Mouse (Mus musculus): ENCODE results near the gene Pogz. TPM values are rescaled to one million over a fixed set of nuclear protein-coding genes. Genes with fewer than 3 reads are reported as not detected.

Gene Pogz
- 24.1 and 54.5 TPM in 2 replicates for total RNA-seq (2015; ENCODE audit: low replicate concordance)
- total RNA-seq (2017; ENCODE audit: low replicate concordance): 9.2 and 11.6 TPM in 2 replicates

DNA sequence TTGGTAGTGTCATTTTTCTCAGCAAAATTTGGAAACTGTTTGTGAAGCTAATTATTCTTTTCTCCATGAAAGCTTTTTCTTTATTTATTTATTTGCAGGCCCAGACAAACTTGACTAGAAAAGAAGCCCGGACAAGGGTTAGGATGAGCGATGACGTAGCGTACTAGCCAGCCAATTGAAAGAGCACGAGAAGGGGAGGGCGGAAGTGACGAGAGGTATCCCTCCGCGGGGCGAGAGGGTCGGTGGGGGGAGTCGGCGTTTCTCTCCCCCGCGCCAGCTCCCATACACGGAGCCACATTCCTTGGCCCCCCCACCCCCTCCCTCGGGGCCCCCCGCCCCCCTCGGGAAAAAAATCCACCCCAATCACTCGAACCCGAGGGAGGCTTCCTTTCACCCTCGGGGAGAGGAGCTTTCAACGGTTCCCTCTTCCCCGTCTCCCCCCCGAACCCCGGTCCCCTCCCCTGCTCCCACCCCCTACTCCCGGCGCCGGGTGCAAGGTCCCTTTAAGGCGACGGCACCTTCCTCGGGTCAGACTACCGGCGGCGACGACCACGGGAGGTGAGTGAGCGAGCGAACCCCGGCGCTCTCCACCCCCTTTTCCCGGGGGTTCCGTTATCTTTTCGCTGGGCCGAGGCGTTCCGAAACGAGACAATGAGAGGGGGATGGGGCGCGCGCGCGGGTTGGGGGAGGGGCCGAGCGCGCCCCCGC lies at the start of gene Pogz:
TSS of gene Pogz (plus strand) at position 385 of the 708 bp plus-strand sequence.
- ATAC-seq (replicated peaks; ENCODE audit: low FRiP score, poor library complexity, severe bottlenecking): peak; percentile 97

DNA sequence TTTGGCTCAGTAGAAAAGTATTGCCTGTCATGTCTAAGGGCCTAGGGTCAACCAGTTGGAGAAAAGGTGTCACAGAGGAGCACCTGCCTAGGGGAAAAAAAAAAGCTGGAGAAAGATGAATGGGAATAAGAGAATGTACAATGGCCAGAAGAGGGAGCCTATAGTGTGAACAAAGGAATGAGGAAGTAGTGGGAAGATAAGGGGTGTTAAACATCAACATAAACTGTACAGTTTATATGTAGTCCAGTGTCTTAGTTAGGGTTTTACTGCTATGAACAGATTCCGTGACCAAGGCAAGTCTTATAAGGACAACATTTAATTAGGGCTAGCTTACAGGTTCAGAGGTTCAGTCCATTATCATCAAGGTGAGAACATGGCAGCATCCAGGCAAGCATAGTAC lies 48.3 kb upstream of the Pogz start:
- ATAC-seq (replicated peaks; ENCODE audit: low FRiP score, poor library complexity, severe bottlenecking): no peak

DNA sequence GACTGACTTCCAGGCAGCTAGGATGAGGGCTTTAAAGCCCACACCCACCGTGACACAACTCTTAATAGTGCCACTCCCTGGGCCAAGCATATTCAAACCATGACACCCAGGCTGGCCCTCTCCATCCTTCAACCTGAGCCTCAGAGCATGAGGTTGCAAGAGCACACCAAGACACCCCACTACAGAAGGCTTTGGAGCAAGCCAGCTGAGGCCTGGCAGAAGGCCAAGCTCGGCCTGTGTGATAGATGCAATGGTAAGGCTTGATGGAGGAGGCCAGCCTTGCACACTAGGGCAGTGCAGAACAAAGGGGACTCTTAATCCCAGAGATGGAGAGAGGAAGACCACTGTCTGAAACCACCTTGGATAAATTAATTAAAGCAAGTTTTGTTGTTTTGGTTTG lies 47.9 kb upstream of the Pogz start:
- ATAC-seq (replicated peaks; ENCODE audit: low FRiP score, poor library complexity, severe bottlenecking): no peak

DNA sequence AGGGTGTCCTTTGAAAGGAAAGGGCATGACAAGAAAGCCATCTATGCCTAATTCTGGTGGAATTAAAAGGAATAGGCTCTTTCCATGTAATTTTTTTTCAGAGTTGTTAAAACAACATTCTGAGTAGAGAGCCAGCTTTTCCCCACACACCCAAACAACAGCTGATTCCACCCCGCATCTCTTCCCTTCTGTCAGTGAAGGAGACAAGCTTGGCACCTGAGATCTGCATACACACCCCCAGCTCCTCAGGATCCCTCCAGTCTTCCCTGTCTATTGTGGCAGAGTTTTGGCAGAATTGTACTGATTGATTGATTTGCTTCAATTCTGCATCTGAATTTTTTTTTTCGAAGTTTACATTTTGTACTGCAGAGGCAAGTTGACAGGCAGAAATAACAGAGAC lies 45.1 kb upstream of the Pogz start:
- ATAC-seq (replicated peaks; ENCODE audit: low FRiP score, poor library complexity, severe bottlenecking): no peak

DNA sequence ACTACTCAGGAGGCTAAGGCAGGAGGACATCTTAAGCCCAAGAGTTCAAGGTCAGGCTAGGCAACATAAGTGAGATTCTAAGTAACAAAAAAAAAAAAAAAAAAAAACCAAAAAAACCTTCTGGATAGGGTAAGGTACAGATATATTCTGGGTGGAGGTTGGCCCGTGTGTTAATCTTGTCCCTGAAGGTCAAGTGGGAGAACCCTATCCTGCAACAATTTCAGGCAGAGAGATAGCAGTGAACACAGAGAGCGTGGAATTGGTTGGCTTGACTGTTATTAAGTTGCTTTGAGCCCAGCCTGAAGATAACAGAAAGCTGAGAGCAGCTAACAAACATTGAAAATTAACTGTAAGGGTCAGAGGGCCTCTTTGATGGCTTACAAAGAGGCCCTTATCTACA lies 43.7 kb upstream of the Pogz start:
- no peak for ATAC-seq (replicated peaks; ENCODE audit: low FRiP score, poor library complexity, severe bottlenecking)

DNA sequence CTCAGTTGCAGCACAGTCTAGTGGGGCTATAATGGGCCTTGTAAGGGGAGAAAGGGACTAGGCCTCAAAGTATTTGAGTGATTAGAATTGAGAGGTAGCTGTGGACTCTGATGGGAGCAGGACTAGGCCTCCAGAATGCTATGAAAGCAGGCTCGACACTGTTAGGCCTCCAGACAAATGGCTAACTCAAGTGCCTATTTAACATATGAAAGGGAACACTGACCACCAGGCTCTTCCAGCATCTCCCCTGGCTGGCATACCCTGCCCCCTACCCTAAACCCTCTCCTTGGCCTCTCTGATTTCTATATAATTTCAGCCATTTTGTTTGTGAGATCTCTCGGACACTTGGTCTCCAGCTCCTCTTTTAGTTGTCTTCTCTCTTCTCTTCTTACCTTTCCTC lies 43.0 kb upstream of the Pogz start:
- no peak for ATAC-seq (replicated peaks; ENCODE audit: low FRiP score, poor library complexity, severe bottlenecking)

DNA sequence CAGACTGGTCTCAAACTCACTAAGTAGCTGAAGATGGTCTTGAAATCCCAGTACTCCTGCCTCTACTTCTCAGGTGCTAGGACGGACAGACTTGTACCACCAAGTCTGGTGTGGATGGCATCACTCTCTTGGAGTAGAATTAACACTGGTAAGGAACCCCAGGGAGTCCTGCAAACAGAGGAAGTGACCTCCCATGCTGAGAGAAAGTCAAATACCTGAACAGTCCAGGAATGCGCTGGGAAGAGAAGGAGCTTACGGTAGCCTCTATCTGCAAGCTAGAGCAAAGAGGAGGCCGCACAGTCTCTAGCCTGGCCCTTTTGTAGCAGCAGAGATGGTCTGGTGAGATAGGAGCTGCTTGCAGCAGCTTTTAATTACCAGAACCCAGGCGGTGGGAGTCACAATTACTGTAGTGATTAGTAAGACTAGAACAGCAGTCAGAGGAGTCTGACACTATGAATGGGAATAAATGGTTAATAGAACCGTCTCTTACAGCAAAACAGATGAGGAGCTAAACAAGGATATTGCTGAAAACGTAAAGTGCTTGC lies 41.7 kb upstream of the Pogz start:
- no peak for ATAC-seq (replicated peaks; ENCODE audit: low FRiP score, poor library complexity, severe bottlenecking)

DNA sequence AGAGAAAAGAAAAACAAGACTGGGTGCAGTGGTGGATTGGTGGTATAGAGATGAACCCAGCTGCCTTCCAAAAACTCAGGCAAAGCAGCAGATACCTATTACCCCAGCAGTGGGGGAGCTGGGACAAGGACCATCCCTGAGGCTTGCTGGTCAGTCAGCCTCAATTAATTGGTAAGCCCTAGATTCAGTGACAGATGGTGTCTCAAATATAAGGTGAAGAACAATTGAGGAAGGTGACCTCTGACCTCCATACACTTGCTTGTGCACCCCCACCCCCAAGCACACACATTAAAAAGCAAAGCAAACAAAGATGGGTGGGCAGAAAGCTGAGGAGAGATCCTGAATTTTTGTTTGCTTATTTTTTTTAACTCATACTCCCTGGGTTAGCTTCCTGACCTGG lies 41.2 kb upstream of the Pogz start:
- no peak for ATAC-seq (replicated peaks; ENCODE audit: low FRiP score, poor library complexity, severe bottlenecking)

DNA sequence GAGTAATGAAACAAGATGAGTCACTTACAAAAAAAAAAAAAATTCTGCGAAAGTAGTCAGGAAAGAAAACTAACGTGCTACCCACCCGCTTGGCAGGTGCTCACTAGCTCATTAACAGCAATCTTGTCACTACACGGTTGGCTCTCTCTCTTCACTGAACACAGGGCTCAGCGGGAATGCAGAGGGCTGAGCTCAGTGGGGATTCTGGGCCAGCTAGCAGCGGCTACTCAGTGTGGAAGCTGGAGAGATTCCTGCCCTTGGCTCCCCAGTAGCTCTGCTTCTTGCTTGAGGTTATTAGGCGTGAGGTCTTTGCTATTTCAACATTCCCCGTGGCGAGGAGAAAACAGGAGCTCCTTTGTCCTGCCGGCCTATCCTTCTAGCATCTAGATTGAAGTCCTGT lies 33.2 kb upstream of the Pogz start:
- no peak for ATAC-seq (replicated peaks; ENCODE audit: low FRiP score, poor library complexity, severe bottlenecking)

DNA sequence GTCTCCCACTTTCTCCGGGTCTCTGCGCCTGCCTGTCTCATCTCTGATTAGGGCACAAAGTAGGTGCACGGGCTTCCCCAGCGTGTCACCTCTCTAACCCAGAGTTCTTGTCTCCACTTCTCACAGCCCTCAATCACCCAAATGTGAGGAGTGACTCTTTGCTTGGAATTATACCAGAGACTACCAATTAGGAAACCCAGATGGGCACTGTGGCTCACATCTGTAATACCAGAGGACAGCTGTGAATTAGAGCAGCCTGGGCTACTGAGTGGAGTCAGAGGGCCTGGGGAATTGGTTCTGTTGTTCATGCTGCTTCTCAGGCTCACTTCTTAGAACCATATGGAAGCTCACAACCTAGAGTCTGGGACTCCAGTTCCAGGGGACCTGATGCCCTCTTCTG lies 32.4 kb upstream of the Pogz start:
- ATAC-seq (replicated peaks; ENCODE audit: low FRiP score, poor library complexity, severe bottlenecking): no peak

DNA sequence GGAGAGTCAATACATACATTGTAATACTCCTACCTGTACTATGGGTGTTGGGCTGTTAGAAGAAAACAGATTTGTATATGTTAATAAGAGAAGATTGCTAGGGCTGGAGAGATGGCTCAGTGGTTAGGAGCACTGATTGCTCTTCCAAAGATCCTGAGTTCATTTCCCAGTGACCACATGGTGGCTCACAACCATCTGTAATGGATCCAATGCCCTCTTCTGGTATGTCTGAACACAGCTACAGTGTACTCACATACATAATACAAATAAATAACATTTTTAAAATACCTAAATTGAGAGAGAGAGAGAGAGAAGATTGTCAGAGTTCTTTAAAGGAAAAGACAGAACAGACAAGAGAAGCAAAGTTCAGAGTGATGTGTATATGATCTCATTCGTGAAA lies 29.1 kb upstream of the Pogz start:
- ATAC-seq (replicated peaks; ENCODE audit: low FRiP score, poor library complexity, severe bottlenecking): no peak

DNA sequence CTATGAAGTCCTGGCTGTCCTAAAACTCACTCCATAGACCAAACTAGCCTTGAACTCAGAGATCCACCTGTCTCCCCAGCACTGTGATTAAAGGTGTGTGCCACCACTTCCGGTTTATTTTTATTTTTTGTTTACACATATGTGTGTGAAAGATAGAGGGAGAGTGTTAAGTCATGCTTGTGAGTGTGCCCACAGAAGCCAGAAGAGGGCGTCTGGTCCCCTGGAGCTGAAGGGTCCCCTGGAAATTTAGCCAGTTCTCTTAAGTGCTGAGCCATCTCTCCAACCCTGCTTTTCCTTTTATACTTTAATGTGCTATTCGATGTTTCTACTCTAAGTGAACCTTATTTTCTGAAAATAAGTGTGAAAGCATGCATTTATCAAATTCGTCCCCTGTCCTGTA lies 25.7 kb upstream of the Pogz start:
- ATAC-seq (replicated peaks; ENCODE audit: low FRiP score, poor library complexity, severe bottlenecking): no peak

DNA sequence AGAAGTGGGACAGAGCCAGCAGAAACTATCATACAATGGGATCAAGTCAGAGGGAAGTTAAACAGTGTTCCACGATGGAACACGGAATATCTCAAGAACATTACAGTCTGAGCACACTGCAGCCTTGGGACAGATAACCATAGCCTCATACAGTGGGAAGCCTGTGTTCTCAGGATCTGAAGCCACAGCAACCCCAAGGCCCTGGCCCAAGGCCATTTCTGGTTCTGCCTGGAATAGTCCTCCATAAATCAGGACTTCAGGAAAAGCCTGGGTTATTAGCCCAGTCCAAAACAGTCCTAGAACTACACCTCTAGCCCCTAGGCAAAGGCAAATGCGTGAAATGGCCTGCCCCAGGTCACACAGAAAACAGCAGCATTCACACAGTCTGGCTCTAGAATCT lies 23.7 kb upstream of the Pogz start:
- ATAC-seq (replicated peaks; ENCODE audit: low FRiP score, poor library complexity, severe bottlenecking): no peak

DNA sequence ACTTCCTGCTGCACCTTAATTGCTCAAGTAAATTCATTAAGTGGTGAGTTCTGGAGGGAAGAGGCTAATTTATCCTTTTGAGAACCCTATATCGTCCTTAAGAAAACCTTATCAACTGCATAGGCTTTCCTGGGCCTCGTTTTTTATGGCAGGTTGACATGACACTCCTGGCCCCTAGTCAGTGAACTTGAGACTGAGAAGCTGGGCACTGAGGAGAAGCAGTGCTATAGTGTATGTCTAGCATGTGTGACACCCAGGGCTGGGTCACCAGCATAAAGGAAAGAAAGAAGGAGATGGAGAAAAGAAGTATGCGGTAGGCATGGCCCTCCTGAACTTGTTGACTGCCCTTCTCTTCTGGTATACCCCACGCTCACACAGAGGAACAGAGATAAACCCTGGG lies 23.3 kb upstream of the Pogz start:
- ATAC-seq (replicated peaks; ENCODE audit: low FRiP score, poor library complexity, severe bottlenecking): no peak

DNA sequence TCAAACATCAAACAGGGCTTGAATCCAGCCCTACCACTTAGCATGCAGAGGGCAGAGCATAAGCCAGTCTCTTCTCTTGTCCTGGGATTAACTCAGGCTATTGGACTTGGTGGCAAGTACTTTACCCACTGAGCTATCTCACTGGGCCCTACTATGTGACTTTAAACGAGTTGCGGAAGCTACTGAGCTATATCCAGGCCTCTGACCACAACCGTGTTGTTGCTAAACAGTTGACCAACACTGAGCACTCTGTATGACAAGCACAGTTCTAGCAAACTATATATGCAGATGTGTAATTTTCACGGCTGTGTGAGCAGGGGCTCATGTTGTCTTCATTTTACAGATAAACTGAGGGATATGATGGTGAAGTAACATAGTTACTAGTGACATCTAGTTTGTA lies 22.7 kb upstream of the Pogz start:
- ATAC-seq (replicated peaks; ENCODE audit: low FRiP score, poor library complexity, severe bottlenecking): no peak

DNA sequence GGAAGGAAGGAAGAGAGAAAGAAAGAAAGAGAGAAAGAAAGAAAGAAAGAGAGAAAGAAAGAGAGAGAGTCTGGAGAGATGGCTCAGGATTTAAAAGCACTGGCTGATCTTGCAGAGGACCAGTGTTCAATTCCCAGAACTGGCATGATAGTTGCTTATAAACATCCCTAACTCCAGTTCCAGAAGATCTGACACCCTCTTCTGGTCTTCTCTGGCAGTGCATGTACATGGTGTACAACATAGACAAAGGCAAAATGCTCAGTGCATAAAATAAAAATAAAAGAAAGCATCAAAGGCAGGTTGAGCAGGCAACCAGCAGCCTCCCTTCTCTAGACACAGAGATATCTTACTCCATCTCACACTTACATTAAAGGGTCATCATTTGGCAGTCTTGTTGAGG lies 21.8 kb upstream of the Pogz start:
- ATAC-seq (replicated peaks; ENCODE audit: low FRiP score, poor library complexity, severe bottlenecking): no peak

DNA sequence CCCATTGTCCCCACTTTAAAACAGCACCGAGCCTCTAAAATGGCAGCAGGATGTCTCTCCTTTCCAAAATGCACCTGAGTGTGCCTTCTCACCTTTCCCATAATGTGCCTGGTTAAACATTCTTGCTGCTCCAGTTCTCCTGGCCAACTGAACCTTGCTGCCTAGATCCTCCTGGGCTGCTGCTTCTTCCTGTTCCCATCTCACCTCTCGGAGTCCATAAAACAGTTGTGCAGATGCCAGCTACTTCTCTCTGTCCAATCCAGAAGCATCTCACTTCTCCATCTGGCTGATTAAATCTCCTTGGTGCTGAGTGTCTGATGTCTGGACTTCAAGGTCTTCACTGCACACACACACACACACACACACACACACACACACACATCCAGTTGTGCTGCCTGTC lies 19.6 kb upstream of the Pogz start:
- no peak for ATAC-seq (replicated peaks; ENCODE audit: low FRiP score, poor library complexity, severe bottlenecking)

DNA sequence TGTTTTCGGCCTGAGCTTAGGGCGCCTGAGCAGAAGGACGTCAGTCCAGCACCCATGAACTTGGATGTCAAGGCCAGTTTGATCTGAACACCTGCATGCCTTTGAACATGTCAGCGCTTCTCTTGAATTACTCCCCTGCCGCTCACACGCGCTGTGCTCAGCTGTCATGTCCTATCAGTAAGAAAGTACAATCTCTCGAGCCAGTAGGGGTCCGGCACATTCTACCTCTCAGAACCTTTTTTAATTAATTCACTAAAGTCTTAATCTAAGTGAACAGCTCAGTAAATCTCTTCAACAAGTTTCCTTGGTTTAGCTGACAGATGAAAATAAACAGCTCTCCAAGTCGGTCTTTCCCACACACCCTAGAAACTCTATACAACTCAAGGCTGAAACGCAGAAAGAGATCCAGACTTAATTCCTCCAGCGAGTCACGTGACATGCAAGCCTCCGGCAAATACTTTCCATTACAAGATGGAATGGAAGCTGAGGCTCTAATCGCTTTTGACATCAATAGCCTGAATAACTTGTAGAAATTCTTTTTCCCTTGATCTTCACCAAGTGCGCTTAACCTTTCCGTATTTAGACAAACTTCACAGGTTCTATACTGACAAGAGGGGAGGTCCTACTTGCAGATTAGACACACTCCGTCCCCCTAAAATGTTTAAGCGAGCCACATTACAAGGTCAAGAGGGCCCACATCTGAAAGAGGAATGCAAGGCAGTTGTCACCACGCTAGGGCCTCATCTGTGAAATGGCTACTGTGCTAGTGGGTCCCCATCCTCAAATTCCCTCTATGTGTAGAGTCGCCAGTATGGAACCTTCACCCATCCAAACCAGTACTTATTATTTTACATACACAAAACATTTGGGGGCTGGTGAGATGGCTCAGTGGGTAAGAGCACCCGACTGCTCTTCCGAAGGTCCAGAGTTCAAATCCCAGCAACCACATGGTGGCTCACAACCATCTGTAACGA lies 17.6 kb upstream of the Pogz start:
- ATAC-seq (replicated peaks; ENCODE audit: low FRiP score, poor library complexity, severe bottlenecking): no peak

DNA sequence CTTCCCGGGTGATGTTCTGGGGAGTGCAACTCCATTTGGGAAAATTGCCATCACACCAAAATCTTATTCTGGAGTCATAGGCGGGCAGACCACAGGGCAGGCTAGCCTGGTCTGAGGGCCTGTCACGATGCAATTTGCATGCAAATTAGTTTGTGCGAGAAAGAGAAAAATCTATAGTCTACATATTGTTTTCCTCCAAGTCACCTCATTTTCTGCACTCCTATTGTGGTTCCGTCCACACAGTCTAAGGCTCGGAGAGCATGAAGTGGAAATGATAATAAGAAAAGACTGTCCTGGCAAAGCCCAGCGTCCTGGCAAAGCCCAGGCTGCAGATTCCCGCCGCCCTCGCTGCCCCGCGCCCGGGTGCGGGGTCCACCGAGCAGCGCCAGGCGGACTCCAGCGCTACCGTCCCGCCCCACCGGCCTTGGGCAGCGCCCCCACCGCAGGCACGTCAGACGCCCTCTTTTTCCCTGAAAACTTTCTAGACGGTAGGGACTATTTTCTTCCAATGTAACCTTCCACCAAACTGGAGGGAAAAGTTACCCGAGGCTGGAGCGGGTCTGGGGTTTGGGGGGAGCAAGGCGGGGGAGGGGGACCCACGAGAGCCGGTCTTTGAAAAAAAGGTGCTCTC lies 16.2 kb upstream of the Pogz start:
- ATAC-seq (replicated peaks; ENCODE audit: low FRiP score, poor library complexity, severe bottlenecking): no peak

DNA sequence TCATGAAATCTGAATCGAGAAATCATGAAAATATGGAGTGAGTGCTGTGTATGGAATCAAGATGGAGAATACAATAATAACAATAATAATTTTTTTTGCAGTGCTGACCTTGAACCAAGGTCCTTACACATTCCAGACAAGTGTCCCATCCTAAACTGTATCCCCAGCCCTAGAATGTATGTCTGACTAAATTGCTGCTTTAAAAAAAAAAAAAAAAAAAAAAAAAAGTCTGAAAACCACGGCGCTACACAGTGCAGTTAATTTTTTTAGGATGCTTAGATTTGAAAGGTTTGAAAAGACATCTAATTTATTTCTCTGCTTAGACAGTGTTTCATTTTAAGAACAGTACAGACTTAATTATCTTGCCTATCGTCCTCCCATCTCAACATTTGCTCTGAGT lies 15.3 kb upstream of the Pogz start:
- no peak for ATAC-seq (replicated peaks; ENCODE audit: low FRiP score, poor library complexity, severe bottlenecking)

All from erythroid progenitor cell, adult 5-6 weeks (primary cell).